Mouse (Mus musculus) cerebellum, adult 2 months (tissue): ENCODE data around the gene Nudt3. TPM values are rescaled to one million over a fixed set of nuclear protein-coding genes. Genes with fewer than 3 reads are reported as not detected.
A peak's percentile ranks its signal among the peaks of the same experiment; 100 is the strongest.

Source experiments
- DNase-seq, 2 experiments: peaks; one replicate each; pipeline ENCODE4 v3.0.0; 2021
- H3K27ac ChIP-seq: fragments of 200-500 bp; 2 replicates; pipeline ENCODE4 v1.5.1; 2012; ENCODE audit warnings: low read length, control low read depth, inconsistent platforms; ENCODE audit not compliant: insufficient read depth
- H3K27me3 ChIP-seq: fragments of 200-500 bp; 2 replicates; pipeline ENCODE4 v1.6.1; 2012; ENCODE audit warnings: inconsistent platforms, mild to moderate bottlenecking, low read length, moderate library complexity; ENCODE audit not compliant: control insufficient read depth, insufficient read depth
- H3K4me1 ChIP-seq: fragments of 200-500 bp; 2 replicates; pipeline ENCODE4 v1.6.1; 2011; ENCODE audit warnings: low read length; ENCODE audit not compliant: control insufficient read depth, insufficient read depth
- H3K4me3 ChIP-seq: fragments of 200-500 bp; replicated peaks from 2 replicates; pipeline ENCODE3; 2011; ENCODE audit warnings: mild to moderate bottlenecking, low read depth, low read length, control low read depth; ENCODE audit not compliant: insufficient read depth
- CTCF ChIP-seq: fragments of 200-500 bp; IDR thresholded peaks from 2 replicates; pipeline ENCODE4 v1.5.1; 2011; ENCODE audit warnings: low read depth, mild to moderate bottlenecking, control low read depth, low read length, moderate library complexity, borderline replicate concordance; ENCODE audit not compliant: insufficient read depth
- POLR2A ChIP-seq: fragments of 200-500 bp; IDR thresholded peaks from 2 replicates; pipeline ENCODE4 v1.6.1; 2011; ENCODE audit warnings: low read length, control low read depth, borderline replicate concordance; ENCODE audit not compliant: insufficient read depth
- WGBS: fragments of 180-500 bp; shearing (Covaris S2); methylation state at CpG from one replicate; pipeline ENCODE4 v1.1.7; 2018; 5-methylcytosine and 5-hydroxymethylcytosine counted together
- polyA plus RNA-seq: library from polyadenylated mRNA; depleted of rRNA; stranded (reverse); fragments of >200 nt; gene quantifications from 2 replicates; pipeline ENCODE4 v1.2.3, GENCODE M21; 2012

The Nudt3 gene
- polyA plus RNA-seq, 1 experiment: 366 TPM

DNA sequence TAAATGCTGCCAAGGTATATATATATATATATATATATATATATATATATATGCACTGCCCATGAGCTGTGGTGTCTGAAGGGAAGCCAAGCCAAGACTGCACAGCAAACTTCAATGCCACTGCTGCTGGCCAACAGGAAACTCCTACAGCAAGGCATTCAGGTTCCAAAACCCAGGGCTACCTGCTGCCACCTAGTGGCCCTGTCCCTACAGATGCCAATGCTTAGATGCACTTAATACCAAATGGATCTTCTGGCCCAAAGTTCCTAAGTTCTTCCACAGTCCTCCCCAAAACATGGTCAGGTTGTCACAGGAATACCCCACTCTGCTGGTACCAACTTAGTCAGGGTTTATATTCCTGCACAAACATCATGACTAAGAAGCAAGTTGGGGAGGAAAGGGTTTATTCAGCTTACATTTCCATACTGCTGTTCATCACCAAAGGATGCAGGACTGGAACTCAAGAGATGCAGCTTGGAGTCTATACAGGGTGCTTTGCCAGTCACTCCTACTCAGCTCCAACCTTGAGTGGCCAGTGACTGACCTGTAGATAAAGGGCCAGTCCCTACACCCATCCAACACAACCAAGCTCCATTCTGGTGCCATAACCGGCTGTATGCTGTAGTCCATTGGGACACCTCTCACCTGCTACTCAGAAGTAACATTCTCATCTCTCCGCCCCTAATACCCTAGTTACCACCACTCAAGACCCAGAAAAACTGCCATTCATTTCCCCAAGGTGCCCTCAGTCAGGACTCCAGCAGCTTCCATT is 6.1 kb upstream of the Nudt3 start:
- TF ChIP-seq POLR2A: no peak
- peak; percentile 97 for TF ChIP-seq CTCF
- H3K27ac ChIP-seq: no peak overlapping the region
- DNase-seq: peak; percentile 81 to 86
- H3K4me1 ChIP-seq: peaks cover 3% of the 10 kb centered on the region
- no peaks in the 10 kb centered on the region for H3K27me3 ChIP-seq
- H3K4me3 ChIP-seq: no peak overlapping the region
- WGBS: 60% methylated on average over 2 of the region's 2 CpGs

DNA sequence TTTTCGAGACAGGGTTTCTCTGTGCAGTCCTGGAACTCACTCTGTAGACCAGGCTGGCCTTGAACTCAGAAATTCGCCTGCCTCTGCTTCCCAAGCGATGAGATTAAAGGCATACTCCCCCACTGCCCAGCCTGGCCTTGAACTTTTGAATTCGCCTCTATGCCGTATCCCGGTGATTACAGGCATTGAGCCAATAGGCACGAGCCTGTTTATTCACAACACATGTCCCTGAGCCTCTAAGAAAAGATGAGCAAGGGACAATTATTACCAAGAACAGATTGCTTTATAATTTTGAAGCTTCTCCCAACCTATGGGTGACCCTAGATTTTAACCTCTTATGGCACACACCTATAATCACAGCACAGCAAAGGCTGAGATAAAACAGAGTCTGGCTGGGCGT is 5.1 kb upstream of the Nudt3 start:
- H3K27ac ChIP-seq: no peak overlapping the region
- TF ChIP-seq CTCF (no peak), POLR2A (no peak)
- H3K27me3 ChIP-seq: no peaks in the 10 kb centered on the region
- no peak for DNase-seq
- peaks cover 3% of the 10 kb centered on the region; the same call in 1 of the 2 replicates for H3K4me1 ChIP-seq
- WGBS: 75% methylated on average over 8 of the region's 8 CpGs
- H3K4me3 ChIP-seq: no peak overlapping the region

DNA sequence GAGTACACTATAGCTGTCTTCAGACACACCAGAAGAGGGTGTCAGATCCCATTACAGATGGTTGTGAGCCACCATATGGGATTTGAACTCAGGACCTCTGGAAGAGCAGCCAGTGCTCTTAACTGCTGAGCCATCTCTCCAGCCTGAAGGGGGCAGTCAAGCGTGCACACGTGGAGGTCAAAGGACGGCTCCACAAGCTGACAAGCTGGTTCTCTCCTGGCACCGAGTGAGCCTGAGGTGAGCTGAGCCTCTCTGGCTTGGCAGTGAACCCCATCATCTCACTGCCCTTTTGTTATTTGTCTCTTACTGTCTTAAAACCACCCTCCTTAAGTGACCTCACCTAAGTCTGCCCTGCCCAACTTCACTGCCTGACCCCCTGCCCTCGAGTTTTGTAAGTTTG is 4.2 kb upstream of the Nudt3 start:
- Histone ChIP-seq H3K27me3 (no peaks in the 10 kb centered on the region), H3K4me3 (no peak overlapping the region), H3K4me1 (peaks cover 3% of the 10 kb centered on the region; the same call in 1 of the 2 replicates), H3K27ac (no peak overlapping the region)
- no peak for TF ChIP-seq POLR2A
- no peak for TF ChIP-seq CTCF
- DNase-seq: no peak
- 36% methylated on average over 5 of the region's 5 CpGs for WGBS

DNA sequence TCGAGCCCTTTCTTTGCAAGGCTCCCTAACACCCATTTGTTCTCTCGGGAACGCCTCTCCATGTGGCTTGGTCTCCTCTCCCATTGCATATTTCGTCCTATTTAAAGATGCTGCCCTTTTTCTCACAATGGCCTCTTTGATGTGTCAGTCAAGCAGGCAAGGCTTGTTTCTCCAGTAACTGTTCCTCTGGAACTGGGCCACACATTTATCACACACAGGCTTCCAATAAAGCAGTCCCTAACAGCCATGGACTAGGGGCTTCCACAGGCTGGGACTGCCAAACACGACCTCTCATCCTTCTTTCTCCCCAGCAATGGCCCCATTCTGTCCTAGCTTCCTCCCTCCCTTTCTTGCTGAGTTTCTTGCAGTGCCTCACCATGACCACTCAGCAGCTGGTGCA is 3.4 kb upstream of the Nudt3 start:
- Histone ChIP-seq H3K4me3 (no peak overlapping the region), H3K27me3 (no peaks in the 10 kb centered on the region), H3K27ac (no peak overlapping the region), H3K4me1 (peaks cover 3% of the 10 kb centered on the region; the same call in 1 of the 2 replicates)
- peak in 1 of 2 experiments; percentile 48 for DNase-seq
- 50% methylated on average over 5 of the region's 5 CpGs for WGBS
- no peak for TF ChIP-seq POLR2A
- no peak for TF ChIP-seq CTCF

DNA sequence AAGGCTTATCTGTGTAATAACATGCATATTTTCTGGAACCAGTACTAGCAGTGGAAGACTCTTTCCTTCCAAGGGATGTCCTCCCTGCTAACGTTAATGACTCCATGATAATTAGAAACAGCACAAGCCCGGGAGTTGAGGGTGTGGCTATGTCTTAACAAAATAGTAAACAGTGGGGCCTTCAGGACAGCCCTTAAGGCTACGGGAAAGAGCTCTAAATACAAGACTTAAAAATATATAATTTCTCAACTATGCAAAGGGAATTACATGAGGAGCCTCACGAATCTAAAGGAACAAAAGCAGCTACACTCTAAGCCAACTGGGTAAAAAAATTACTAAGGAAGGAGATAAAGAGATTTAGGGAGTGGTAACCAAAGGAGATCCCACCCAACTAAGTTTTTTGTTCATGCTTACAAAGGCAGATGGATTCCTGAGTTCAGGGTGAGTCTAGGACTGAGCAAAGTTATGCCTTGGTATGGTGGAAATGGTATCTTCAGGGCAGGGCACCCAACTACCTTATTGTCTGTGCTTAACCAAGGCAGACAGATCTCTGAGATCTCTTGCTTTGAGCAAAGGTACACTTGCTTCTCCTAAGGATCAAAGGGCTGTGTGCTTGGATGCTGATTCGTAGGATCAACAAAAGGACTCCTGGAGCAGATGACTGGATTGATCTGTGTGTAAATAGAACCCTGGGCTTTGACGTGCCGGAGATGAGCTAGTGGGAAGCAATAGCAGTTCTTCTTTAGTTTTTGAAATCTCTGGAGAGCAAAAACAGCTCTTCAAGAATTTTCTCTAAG is 2.4 kb upstream of the Nudt3 start:
- no peak for DNase-seq
- no peak overlapping the region for H3K27ac ChIP-seq
- TF ChIP-seq POLR2A (no peak), CTCF (no peak)
- H3K4me3 ChIP-seq: no peak overlapping the region
- WGBS: 87% methylated on average over 7 of the region's 7 CpGs
- H3K27me3 ChIP-seq: no peaks in the 10 kb centered on the region
- H3K4me1 ChIP-seq: peaks cover 5% of the 10 kb centered on the region; the same call in 1 of the 2 replicates

DNA sequence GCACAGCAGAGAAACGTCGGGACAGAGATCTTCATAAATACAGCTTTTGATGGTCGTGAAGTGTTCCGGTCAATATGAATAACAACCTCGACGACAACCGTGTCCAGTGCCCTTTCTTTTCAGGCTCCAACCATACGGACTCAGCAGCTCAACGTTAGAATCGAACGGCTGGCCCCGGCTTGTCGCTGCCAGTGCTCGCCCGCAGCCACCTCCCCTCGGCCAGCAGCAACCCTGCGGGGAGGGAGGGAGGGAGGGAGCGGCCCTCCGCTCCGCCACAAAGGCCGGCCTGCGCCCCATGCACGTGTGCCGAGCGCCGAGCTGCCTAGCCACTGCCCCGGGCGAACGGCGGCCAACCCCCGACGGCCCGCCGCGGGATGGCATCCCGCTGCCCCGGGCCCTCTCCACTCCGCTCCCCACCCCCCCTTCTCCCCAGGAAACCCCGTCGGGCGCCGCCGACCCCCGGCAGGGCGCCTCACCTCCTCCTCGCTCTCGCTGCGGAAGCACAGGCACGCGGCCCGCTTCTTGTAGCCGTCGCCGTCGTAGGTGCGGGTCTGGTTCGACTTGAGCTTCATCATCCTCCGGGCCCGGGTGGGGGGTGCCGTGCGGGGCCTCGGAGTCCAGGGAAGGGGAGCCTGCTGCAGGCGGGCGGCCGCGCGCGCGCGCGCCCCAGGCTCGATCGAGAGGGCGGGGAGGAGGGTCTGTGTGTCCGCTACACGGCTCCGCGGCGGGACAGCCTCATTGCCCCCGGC is 510 bp downstream of the Nudt3 start:
- Histone ChIP-seq H3K4me1 (peaks cover 16% of the 10 kb centered on the region), H3K27me3 (no peaks in the 10 kb centered on the region), H3K27ac (peak overlapping the region; percentile 68), H3K4me3 (peak overlapping the region; percentile 79)
- peak; percentile 68 to 73 for DNase-seq
- under 1% methylated on average over 74 of the region's 80 CpGs for WGBS
- TF ChIP-seq CTCF (no peak), POLR2A (0 out of 2 replicates have a peak, but pooled peaks have one; percentile 32)
